Mouse (Mus musculus) megakaryocyte, embryonic 14.5 days (primary cell): ENCODE results near the gene Ugcg.

Experiments
- FLI1 ChIP-seq: IDR thresholded peaks from 2 replicates; pipeline ENCODE4 v1.6.1; 2012; ENCODE audit warnings: low read length, inconsistent platforms, mixed read lengths
- GATA1 ChIP-seq: IDR thresholded peaks from 3 replicates; pipeline ENCODE4 v1.6.1; 2012; ENCODE audit warnings: mixed read lengths, low read length, inconsistent platforms, borderline replicate concordance

- TF ChIP-seq GATA1, result no peak
- no peak for TF ChIP-seq FLI1
Measured at GRCm38 (mm10) chr4:59173181-59173922, 15.7 kb upstream of the Ugcg start.
